Mouse (Mus musculus): ENCODE data around the gene Rnf40.
"Not testable (repeated sequence)": the region's sequence is repeated elsewhere in the genome, so short reads cannot be mapped to it uniquely, and the experiment has no call there.

The Rnf40 gene

GRCm38 (mm10) chr7:127604256-127604655 lies 15.7 kb downstream of the Rnf40 start:
- peak; percentile 89 for DNase-seq

GRCm38 (mm10) chr7:127607150-127607549 lies 18.6 kb downstream of the Rnf40 start:
- DNase-seq: peak; percentile 84

- peak; percentile 87 for DNase-seq
These were observed 22.4 kb downstream of the Rnf40 start for GRCm38 (mm10) chr7:127611011-127611410.

- peak; percentile 90 for DNase-seq
These were observed 23.0 kb downstream of the Rnf40 start for GRCm38 (mm10) chr7:127611561-127611960.

GRCm38 (mm10) chr7:127613501-127613900 lies 24.9 kb downstream of the Rnf40 start:
- peak; percentile 92 for DNase-seq

GRCm38 (mm10) chr7:127614091-127614490 lies 25.5 kb downstream of the Rnf40 start:
- DNase-seq: no peak

- peak; percentile 96 for DNase-seq
These were observed 25.9 kb downstream of the Rnf40 start for GRCm38 (mm10) chr7:127614511-127614890.

- DNase-seq: peak; percentile 98
These were observed 26.6 kb downstream of the Rnf40 start, which contains the start of gene Zfp629 for GRCm38 (mm10) chr7:127614891-127615843. Gene Zfp629 (minus strand): TSS chr7:127615797.

GRCm38 (mm10) chr7:127616336-127616735 lies 27.8 kb downstream of the Rnf40 start:
- no peak for DNase-seq

GRCm38 (mm10) chr7:127616881-127617280 lies 28.3 kb downstream of the Rnf40 start:
- no peak for DNase-seq

GRCm38 (mm10) chr7:127617962-127618361 lies 29.4 kb downstream of the Rnf40 start:
- DNase-seq: no peak

GRCm38 (mm10) chr7:127618402-127618801 lies 29.8 kb downstream of the Rnf40 start:
- peak; percentile 79 for DNase-seq

GRCm38 (mm10) chr7:127626039-127626438 lies 37.5 kb downstream of the Rnf40 start:
- peak; percentile 81 for DNase-seq

- DNase-seq: peak; percentile 45
These were observed 37.9 kb downstream of the Rnf40 start for GRCm38 (mm10) chr7:127626471-127626870.

GRCm38 (mm10) chr7:127628646-127629045 lies 40.1 kb downstream of the Rnf40 start:
- DNase-seq: no peak

- DNase-seq: no peak
These were observed 42.8 kb downstream of the Rnf40 start for GRCm38 (mm10) chr7:127631416-127631815.

GRCm38 (mm10) chr7:127636963-127637362 lies 48.4 kb downstream of the Rnf40 start:
- peak; percentile 97 for DNase-seq

GRCm38 (mm10) chr7:127641260-127641659 lies 52.7 kb downstream of the Rnf40 start:
- DNase-seq: no peak

- DNase-seq: no peak
These were observed 53.7 kb downstream of the Rnf40 start for GRCm38 (mm10) chr7:127642254-127642653.

GRCm38 (mm10) chr7:127646363-127646762 lies 57.8 kb downstream of the Rnf40 start:
- no peak for DNase-seq

GRCm38 (mm10) chr7:127647576-127647975 lies 59.0 kb downstream of the Rnf40 start:
- not testable (repeated sequence) for DNase-seq

- no peak for DNase-seq
These were observed 60.1 kb downstream of the Rnf40 start for GRCm38 (mm10) chr7:127648516-127649201.

- DNase-seq: no peak
These were observed 60.6 kb downstream of the Rnf40 start for GRCm38 (mm10) chr7:127649206-127649605.

- no peak for DNase-seq
These were observed 63.1 kb downstream of the Rnf40 start for GRCm38 (mm10) chr7:127651624-127652023.
